Mouse (Mus musculus): ENCODE measurements at regions not wholly inside any gene's neighbourhood (a gene's known extent, or its start where the extent isn't known, plus 50 kb on each side); places are given as distances from the start of the nearest gene placed in this dataset.

- DNase-seq (ENCODE audit: low read depth, low spot score): no peak
These were observed 234.3 kb upstream of the Cxcr4 start for GRCm38 (mm10) chr1:128826419-128826818.

- no peak for DNase-seq (ENCODE audit: low read depth, low spot score)
These were observed 233.0 kb upstream of the Cxcr4 start for GRCm38 (mm10) chr1:128824916-128825683.

DNA sequence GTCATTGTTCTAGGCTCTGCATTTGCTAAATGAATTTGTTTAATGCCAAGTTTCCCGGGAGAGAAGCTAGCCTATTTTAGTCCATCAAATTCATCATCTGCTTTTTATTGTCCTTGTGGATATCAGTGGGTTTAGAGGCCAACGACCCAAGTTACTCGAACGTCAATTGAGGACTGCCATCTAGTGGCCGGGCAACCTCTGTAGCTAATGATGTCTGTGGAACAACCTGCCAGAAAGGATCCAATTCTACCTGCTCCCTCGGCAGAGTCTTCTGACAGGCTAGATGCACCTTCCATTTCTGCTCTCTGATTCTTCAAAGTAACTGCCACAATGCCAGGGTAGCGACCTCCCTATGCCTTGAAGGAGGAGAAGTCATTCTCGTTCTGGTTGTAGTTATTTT lies 232.1 kb upstream of the Cxcr4 start:
- DNase-seq (ENCODE audit: low read depth, low spot score): peak; percentile 80

- no peak for DNase-seq (ENCODE audit: low read depth, low spot score)
These were observed 229.9 kb upstream of the Cxcr4 start for GRCm38 (mm10) chr1:128821991-128822390.

DNA sequence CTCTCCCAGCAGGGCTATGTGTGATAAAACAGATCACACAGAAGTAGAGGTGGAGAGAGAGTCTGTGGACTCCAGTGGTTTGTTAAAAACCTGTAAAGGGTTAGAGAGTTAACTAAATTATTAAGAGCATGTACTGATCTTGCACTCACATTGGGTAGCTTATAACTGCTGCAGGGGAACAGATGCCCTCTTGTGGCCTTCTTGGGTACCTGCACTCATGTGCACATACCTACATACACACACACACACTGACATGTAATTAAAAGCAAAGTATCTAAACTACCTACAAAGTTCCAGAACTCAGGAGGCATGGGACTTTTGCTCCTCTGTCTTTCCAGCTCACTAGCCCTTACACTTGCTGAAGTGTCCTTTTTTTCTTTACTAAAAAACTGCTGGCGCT lies 228.4 kb upstream of the Cxcr4 start:
- peak; percentile 49 for DNase-seq (ENCODE audit: low read depth, low spot score)

GRCm38 (mm10) chr1:128819611-128820010 lies 227.5 kb upstream of the Cxcr4 start:
- no peak for DNase-seq (ENCODE audit: low read depth, low spot score)

DNA sequence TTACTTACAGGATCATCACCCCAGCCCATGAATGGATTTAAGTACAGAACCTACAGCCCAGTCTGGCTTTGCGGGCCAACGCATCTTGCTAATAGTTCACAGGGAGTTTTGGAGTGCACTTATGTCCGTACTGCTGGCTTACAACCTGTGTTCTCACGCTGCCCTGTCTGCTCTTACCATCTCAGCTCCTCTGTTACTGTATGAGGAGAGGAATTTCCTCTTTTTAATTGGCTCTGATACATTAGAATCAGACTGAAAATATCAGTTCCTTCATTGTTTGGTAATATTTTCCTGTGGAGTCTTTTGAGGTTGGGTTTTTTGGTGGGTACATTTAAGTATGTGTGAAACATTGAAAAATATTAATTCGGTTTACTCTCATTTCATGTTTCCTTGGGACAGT lies 221.3 kb upstream of the Cxcr4 start:
- DNase-seq (ENCODE audit: low read depth, low spot score): no peak

DNA sequence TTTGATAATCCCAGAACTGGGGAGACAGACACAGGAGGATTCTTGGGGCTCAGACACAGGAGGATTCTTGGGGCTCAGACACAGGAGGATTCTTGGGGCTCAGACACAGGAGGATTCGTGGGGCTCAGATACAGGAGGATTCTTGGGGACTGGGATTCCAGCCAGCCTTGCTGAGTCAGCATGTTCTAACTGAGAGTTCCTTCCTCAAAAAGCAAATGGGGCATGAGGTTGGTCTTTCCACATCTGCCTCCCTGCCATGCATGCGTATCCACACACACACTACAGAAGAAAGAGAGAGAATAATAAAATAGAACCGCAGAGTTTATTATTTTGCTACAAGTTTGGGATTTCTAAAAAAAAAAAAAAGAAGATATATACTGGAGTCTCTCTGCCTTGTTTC lies 218.8 kb upstream of the Cxcr4 start:
- no peak for DNase-seq (ENCODE audit: low read depth, low spot score)

DNA sequence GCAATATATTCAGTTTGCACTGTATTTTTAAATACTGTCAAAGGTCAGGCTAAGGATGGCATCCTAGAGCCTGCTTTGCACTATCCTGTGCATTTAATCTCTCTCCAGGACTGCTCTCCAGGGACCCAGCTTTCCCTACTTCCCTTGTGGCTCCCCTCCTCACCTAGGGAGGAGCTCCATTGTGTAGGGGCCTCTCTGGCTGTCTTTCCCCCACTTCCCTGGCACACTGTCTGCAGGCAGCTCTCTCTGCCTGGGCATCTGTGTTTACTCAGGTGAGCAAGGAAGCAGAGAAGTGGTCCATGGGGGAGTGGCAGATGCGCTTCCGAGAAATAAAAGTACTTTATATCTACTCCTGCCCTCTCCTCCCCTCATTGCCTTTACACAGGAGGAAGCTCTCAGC lies 218.0 kb upstream of the Cxcr4 start:
- DNase-seq (ENCODE audit: low read depth, low spot score): no peak

- DNase-seq (ENCODE audit: low read depth, low spot score): no peak
These were observed 217.5 kb upstream of the Cxcr4 start for GRCm38 (mm10) chr1:128809601-128810000.

DNA sequence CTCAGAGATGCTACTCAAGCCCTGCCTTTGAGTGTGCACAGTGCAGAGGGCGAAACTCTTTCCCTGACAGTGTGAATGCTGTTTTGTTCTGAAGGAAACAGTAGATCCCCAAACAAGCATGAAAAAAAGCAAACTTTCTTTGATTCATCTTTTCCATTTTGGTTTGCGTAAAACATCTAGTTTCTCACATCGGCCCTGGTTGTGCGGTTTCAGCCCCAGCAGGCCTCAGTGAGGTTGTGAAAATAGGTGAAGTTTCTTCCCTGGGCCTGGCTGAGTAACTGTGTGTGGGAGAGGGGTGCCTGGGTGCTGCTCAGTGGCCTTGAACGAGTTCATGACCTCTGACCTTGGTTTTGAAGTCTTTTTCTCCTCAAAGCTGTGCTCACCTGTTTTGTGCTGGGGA lies 216.5 kb upstream of the Cxcr4 start:
- no peak for DNase-seq (ENCODE audit: low read depth, low spot score)

GRCm38 (mm10) chr1:128805687-128806653 lies 213.9 kb upstream of the Cxcr4 start:
- DNase-seq (ENCODE audit: low read depth, low spot score): peak; percentile 18

DNA sequence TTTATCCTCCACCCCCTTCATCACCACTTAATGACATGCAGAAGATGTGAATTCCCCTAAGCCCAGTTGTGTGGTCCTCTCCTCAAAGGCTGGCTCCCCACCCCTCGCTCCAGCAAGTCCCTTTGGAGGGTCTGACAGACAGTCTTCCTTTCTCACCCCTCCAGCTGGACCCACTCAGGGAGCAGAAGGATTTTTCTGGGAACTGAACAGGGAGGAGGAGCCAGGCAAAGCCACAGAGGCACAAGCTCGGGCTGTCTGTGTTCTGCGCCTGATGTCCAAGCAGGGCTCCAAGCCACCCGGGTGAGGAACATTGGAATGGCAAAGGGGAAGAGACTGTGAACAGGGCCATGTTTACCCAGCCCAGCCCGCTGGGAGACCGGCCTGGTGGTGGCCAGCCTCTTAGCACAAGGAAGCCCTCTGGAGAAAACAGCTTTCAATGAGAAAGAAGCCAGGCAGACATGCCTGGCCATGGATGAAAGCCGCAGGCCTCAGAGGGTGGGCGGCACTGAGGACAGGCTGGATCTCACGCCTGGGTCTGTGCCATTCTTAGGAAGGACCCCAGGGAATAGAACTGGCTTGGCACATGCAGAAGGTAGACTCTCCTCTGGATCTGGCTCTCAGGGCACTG lies 211.5 kb upstream of the Cxcr4 start:
- no peak for DNase-seq (ENCODE audit: low read depth, low spot score)

GRCm38 (mm10) chr1:128803058-128803432 lies 211.0 kb upstream of the Cxcr4 start:
- no peak for DNase-seq (ENCODE audit: low read depth, low spot score)

- DNase-seq (ENCODE audit: low read depth, low spot score): peak; percentile 57
These were observed 206.6 kb upstream of the Cxcr4 start for GRCm38 (mm10) chr1:128798721-128799120.

DNA sequence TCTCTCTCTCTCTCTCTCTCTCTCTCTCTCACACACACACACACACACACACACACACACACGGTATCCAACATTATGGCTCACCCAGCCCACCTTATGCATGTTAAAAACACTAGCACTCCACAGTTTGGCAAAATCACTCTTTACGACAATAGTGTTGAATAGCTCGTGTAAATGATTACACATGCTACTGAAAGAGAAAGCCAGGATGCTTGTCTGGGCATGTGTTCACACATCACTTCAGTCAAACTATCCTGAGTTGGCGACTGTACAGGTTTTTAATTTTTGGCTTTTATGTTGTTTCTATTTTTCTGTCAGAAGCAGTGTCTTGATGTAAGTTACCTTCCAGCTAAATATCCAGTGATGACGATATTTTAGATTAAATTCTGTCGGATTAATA lies 203.6 kb upstream of the Cxcr4 start:
- no peak for DNase-seq (ENCODE audit: low read depth, low spot score)

GRCm38 (mm10) chr1:128790881-128791280 lies 198.8 kb upstream of the Cxcr4 start:
- DNase-seq (ENCODE audit: low read depth, low spot score): no peak

DNA sequence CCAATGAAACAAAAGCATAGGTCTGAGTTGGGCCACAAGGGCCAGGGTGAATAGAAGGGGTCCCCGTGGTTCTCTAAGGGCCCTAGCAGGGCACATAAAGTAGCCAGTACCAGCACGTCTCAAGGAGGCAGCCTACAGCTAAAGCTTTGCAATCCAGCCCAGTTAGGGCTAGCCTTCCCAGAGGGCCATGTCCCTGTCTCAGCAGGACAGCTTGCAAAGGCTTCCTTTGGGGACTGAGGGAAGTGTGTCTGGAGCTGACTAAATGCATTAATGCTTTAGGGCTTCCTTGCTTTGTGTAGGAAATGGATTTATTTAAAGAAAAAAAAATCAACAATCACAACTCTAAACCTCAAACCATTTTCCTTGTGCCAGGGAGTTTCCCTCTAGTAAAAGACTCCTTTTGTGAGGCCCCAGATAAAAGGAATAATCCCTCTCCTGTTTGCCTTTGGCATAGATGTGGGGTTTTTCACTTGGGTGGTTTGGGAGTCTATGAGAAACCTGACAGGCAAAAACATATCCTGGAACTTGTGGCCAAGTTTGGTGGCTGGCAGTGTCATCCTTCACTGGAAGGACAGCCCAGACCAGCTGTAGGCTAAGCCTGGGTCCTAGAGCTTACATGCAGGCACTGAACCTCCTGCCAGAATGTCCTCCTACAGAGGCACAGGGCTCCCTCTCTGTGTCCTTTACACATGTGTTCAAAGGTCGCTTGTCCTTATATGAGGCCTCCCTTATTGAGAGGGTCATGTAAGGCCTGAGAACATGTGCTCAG lies 197.7 kb upstream of the Cxcr4 start:
- DNase-seq (ENCODE audit: low read depth, low spot score): no peak

- no peak for DNase-seq (ENCODE audit: low read depth, low spot score)
These were observed 196.1 kb upstream of the Cxcr4 start for GRCm38 (mm10) chr1:128788227-128788626.

DNA sequence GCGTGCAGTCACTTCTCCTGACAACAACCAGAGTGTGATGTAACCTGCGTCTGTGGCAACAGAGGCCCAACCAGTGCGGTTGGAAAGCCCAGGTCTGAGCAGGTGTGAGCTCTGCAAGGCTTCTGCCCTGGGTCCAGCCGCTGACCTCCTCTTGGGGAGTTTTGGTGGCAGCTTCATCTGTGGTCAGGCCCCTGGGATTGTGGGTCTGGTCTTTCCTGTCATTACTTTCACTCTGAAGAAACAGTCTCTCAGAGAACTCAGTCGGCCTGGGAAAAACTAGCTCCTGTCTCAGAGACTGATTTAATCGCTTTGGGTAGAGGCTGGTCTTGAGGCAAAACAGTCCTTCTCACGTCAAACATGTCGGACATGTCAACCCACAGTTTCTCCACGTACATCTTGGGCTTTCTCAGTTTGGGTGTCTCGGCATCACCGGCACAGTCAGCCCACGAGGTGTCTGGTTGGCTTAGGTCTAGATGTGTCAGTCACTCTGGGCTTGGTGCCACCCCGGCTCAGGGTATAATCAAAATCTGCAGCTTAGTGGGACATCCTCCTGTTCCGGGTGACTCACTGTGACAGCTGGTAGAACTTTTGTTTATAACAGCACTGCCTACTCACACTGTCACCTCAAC lies 195.0 kb upstream of the Cxcr4 start:
- no peak for DNase-seq (ENCODE audit: low read depth, low spot score)

DNA sequence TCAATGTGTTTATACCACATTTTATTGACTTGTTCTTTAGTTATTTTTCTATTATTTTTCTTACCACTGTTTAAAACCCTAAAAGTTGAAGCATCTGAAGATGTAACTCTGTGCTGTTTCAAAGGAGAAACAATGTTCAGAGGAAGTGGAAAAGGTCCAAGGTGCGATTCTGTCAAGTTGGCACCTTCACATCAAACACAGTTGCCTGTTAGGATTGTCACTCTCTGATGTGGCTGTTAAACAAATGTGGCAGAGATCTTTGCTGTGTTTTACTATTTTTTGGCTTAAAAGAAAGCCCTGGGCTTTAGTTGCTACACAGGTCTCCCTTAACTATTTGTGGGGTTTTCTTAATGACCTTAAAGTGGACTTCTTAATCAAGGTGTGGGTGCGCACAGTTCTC lies 190.2 kb upstream of the Cxcr4 start:
- no peak for DNase-seq (ENCODE audit: low read depth, low spot score)
